Mouse (Mus musculus) R1 (cell line): ENCODE measurements at regions not wholly inside any gene's neighbourhood (a gene's known extent, or its start where the extent isn't known, plus 50 kb on each side); places are given as distances from the start of the nearest gene placed in this dataset.
A peak's percentile ranks its signal among the peaks of the same experiment; 100 is the strongest.

Experiments
- DNase-seq: peaks from one replicate; pipeline ENCODE4 v3.0.0-alpha.2; 2018; ENCODE audit warnings: low read depth, low spot score

GRCm38 (mm10) chr16:75487915-75488314 lies 97.9 kb downstream of the Lipi start:
- DNase-seq, result no peak

DNA sequence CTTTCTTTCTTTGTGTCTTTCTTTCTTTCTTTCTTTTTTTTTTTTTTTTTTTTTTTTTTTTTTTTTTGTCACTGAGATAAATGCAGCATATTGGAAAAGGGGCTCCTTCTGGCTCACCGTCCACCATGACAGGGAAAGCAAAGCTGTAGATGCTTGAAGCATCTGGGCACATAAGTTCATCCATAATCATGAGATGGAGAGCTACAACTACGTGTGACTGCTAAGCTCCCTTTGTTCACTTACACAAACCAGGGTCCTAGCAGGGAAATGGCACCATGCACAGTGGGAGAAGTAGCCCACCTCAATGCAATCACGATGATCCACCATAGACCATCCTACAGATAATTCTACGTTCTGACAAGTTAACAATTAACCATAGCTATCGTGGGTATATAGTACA lies 102.0 kb downstream of the Lipi start:
- DNase-seq, result no peak

GRCm38 (mm10) chr16:75465420-75465975 lies 120.4 kb downstream of the Lipi start:
- no peak for DNase-seq

- no peak for DNase-seq
These were observed 123.7 kb downstream of the Lipi start for GRCm38 (mm10) chr16:75462136-75462535.

DNA sequence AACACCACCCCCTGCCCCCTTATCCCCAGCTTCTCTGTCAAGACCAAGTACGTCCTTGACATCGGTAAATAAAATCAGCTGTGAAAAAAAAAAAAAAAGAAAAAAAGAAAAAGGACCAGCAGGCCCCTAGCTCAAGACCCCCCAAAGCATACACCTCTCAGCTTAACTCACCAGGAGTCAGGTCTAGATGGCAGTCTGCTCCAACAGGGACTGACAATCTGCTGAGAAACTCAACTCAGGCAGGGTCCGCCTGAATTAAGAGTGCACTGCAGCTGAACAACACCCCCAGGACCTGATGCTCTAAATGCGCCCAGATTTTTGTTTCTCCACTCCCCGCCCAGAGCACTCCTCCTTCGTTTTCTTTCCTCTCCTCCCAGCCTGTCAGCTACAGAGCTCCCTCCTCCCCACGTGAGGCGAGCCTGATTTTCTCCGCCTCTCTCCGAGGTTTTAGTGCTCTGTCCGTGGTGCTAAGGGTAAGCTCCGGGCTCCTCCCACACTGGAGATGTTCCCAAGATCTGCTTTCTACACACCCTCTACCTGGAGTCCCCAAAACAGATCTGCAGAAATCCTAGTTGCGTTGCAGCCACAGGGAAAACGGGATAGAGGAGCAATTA lies 138.9 kb downstream of the Lipi start:
- peak; percentile 58 for DNase-seq

DNA sequence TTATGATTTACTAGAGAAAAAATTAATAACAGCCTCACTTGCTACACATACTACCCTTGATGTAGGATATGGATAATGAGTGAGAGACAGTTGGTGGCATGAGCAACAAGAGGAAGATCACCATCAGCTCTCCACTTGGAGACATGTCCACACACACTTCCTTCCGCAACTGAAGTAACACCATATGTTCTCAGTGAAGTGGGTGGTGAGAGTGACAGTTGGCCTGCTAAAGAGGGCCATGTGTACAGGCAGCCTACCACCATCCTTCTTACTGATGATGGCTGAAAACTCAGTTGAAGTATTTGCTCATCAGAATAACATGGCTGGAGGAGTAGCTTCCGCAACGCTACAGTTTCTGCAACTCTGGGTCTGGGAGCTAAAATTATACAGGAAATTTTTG lies 146.6 kb downstream of the Lipi start:
- DNase-seq, result no peak

DNA sequence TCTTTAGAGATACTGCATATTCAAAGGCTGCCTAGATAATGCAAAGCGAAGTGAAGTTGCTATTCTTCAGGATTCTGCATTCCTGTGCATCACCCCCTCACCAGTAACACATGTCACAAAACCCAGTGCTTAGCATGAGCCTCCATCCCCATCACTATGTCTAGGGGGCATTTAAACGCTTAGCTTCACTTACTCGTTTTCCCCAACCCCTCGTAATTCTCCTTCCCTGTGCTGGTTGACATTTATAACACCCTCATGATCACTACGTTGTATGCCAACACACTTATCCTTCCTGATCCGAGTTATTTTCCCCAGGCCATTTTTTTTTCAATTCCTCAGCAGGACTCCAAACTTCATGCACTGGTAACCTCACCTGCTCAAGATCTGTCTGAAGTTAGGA lies 152.6 kb downstream of the Lipi start:
- no peak for DNase-seq

GRCm38 (mm10) chr16:75384526-75385222 lies 201.2 kb downstream of the Lipi start:
- DNase-seq, result no peak

- DNase-seq, result peak; percentile 7
These were observed 204.7 kb downstream of the Lipi start for GRCm38 (mm10) chr16:75381191-75381590.

GRCm38 (mm10) chr16:75369700-75370099 lies 216.2 kb downstream of the Lipi start:
- DNase-seq, result no peak

DNA sequence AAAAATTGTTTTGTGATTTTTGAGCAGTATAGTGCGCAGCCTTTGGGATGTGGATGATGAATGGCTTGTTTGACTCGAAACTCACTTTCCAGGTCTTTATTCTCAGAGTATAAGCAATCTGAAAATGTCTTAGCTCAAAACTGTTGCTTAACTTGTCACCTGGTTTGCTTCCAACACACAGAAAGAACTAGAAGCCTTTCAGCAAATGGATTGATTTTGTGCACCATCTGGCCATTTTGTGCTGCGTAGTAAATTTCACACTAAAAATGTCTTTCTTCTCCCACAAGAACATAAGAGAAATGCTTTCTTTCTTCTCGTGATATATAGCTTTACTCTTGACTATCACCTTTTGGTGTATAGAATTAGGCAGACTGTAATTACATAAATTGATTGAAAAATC lies 219.1 kb downstream of the Lipi start:
- no peak for DNase-seq

DNA sequence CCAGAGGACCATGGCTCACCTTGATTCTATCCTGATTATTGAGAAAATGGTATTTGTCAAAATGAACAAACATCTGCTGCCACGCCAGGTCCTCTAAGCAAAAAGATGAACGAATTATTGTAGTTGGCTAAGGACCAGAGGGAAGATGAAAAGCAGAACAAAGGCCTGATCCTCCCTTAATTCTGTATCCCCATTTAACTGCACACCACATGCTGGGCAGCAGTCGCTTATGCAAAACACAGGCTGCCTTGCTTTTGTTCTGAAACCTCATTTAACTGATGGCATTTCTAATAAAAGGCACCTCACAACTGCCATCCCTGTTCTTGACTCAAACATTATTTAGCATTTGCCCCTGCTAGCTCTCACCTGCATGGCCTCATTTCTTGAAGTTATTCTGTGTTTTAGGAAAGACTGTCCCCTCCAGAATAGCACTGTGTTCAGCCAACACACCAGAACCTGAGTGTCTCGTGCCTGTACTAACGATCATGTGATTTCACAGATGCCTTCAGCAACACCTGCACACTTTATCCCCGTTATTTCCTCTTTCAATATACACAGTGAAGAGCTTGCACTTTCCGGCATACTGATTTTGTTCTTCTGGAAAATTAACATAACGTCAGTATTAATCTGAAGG lies 220.4 kb downstream of the Lipi start:
- DNase-seq, result peak; percentile 44

DNA sequence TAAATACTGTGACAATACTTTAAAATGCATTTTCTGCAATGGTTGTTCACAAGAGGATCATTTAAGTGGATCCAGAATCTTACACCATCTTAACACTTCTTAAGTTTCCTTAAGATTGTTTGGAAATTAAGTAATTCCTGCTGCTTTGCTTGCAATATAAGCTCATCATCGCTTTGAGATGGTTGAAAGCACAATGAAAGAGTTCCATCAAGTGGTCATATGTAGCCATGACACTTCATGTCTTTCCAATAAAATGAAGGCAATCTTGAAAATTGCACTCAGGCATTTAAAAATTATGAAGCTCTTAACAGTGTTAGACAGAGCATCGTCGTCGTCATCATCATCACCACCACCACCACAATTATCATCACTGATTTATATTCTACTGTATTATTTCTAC lies 223.8 kb downstream of the Lipi start:
- DNase-seq, result no peak

DNA sequence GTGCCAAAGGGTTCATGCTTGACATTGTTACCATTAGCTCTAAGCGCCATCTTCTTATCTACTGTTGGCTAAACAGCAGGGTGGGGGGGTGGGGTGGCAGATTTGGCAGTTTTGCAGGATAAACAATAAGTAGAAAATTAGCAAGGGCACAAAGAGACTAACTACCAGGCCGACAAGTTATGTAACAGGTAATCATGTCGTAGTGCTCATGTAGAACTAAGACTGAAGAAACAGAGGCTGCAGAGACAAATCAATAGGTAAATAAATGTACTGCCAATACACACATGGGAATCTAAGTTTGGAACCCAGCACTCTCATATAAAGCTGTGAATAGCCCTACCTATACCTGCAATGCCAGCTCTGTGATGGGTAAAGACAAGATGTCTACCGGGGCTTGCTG lies 225.1 kb downstream of the Lipi start:
- no peak for DNase-seq

DNA sequence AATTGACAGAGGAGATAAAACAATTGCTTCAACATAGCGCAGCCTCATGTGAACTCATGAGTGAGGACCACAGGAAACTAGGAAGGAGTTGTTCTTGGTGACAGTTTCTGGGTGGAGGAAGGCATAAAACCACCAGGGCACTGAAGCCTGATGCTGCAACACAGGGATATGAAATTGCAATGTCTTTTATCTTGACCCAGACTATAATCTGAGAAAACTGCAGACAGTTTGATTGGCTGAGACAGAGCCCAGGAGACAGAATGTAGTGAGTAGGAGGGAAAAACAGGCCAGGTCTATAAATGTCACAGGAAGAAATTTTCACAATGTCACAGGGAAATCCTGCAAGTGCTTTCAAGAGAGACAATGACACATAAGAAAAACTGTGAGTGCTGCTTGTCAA lies 232.5 kb downstream of the Lipi start:
- DNase-seq, result no peak

DNA sequence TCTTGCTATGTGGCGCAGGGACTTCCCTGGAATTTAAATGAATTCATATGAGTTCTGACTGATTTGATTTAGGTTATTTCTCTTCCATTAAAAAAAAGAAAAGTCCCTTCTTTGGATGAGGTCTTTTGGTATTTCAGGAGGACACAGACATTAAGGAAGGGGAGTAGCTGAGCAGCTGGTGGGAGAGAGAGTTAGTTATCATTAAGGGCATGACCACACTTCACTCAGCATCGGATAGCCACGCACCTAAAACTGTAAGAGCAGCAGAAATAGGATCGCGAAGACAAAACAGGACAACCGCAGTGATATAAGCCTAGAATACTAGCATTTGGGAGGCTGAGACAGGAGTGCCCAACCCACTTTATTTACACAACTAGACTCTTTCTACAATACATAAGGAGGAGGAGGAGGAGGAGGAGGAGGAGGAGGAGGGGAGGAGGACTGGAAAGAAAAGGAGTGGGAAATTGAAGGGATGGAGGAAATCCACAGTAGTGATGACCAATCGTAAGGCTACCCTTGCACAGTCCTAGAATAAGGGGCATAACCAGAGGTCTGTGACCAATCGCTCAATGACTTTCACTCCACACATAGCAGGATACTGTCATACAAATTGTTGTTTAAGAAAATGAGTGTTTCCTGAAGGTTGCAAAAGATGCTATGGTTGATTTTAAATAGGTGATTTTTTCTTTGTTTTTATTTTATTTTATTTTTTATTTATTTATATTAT lies 241.5 kb downstream of the Lipi start:
- DNase-seq, result no peak

- DNase-seq, result peak; percentile 10
These were observed 242.6 kb downstream of the Lipi start for GRCm38 (mm10) chr16:75343028-75343901.

- DNase-seq, result no peak
These were observed 251.6 kb downstream of the Lipi start for GRCm38 (mm10) chr16:75334228-75334627.

DNA sequence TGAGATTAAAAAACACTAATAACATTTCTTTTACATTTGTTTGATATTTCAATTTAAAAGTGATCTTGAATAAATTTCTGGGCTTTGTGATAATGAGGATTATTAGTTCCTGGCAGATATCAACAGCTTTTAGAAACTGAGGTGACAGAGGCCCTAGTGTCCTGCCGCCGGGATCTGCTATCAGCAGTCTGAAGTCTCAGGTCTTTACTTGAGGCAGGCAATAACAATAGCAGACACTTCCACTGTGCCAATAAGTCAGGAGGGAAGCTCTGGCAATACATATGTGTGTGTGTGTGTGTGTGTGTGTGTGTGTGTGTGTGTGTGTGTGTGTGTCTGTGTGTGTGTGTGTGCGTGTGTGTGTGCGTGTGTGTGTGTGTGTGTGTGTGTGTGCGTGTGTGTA lies 252.1 kb downstream of the Lipi start:
- DNase-seq, result no peak

GRCm38 (mm10) chr16:75332853-75333252 lies 253.0 kb downstream of the Lipi start:
- no peak for DNase-seq

DNA sequence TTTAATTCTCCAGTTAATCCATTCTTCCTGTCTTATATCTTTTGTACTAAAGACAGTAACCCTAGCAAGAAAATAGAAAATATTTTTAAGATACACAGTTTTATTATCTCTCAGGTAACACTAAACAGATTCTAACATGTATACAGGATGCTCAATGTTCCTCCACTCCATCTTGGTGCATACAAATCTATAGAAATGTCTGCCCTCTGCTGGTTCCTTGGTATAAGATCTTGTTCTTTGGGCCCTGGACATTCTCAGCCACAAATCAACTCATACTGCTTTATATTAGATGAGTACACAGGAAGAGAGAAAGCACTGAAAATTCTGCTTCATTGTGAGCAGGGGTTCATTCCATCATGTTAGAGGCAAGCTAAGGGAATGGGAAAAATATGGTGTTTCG lies 260.6 kb downstream of the Lipi start:
- DNase-seq, result peak; percentile 17
